Mouse (Mus musculus) intestine, embryonic 15.5 days (tissue): Measurements from ENCODE around the gene Pnn. TPM values are rescaled to one million over a fixed set of nuclear protein-coding genes. Genes with fewer than 3 reads are reported as not detected.
"Not testable (repeated sequence)": the region's sequence is repeated elsewhere in the genome, so short reads cannot be mapped to it uniquely, and the experiment has no call there.

Experiments used
- ATAC-seq: fragments of 200-750 bp; cut with Nextera tagmentation; 2 replicates; pipeline ENCODE4 v1.8.0; 2017; ENCODE audit warnings: moderate TSS enrichment, moderate library complexity
- H3K27ac ChIP-seq: fragments of 300-500 bp; sonication (generic); 2 replicates; pipeline ENCODE4 v1.5.1; 2015; ENCODE audit warnings: mild to moderate bottlenecking, inconsistent platforms
- H3K27me3 ChIP-seq: fragments of 300-500 bp; sonication (generic); replicated peaks from 2 replicates; pipeline ENCODE4 v1.6.1; 2015; ENCODE audit warnings: inconsistent platforms
- H3K36me3 ChIP-seq: fragments of 300-500 bp; sonication (generic); 2 replicates; pipeline ENCODE4 v1.6.1; 2015; ENCODE audit warnings: inconsistent platforms
- H3K4me1 ChIP-seq: fragments of 300-500 bp; sonication (generic); replicated peaks from 2 replicates; pipeline ENCODE4 v1.6.1; 2015; ENCODE audit warnings: inconsistent platforms
- H3K4me2 ChIP-seq: fragments of 300-500 bp; sonication (generic); replicated peaks from 2 replicates; pipeline ENCODE4 v1.6.1; 2015; ENCODE audit warnings: mild to moderate bottlenecking, inconsistent platforms
- H3K4me3 ChIP-seq: fragments of 300-500 bp; sonication (generic); replicated peaks from 2 replicates; pipeline ENCODE4 v1.5.1; 2015; ENCODE audit warnings: inconsistent platforms
- H3K9ac ChIP-seq: fragments of 300-500 bp; sonication (generic); 2 replicates; pipeline ENCODE4 v1.6.1; 2015; ENCODE audit warnings: inconsistent platforms
- H3K9me3 ChIP-seq: fragments of 300-500 bp; sonication (generic); 2 replicates; pipeline ENCODE4 v1.6.1; 2016; ENCODE audit warnings: inconsistent platforms
- WGBS: fragments of 180-500 bp; shearing (Covaris S2); methylation state at CpG from one replicate; pipeline ENCODE4 v1.1.7; 2015; 5-methylcytosine and 5-hydroxymethylcytosine counted together
- polyA plus RNA-seq: library from polyadenylated mRNA; unstranded; fragments of >200 nt; fragmentation: Nextera tagmentation; extraction: Ambion mirVana; gene quantifications from 2 replicates; pipeline ENCODE4 v1.2.1, GENCODE M21; 2015

Pnn gene
- polyA plus RNA-seq, 1 experiment from 2014 or later, result 90.8 TPM

- H3K27ac ChIP-seq, result no peak overlapping the region
- H3K4me3 ChIP-seq, result no peak overlapping the region
- H3K9ac ChIP-seq, result no peak overlapping the region
- H3K4me2 ChIP-seq, result no peak overlapping the region
- H3K4me1 ChIP-seq, result peaks cover 7% of the 10 kb centered on the region; the same call in 1 of the 2 replicates
- peaks cover 21% of the 10 kb centered on the region; the same call in 1 of the 2 replicates for H3K36me3 ChIP-seq
- no peak for ATAC-seq
- H3K9me3 ChIP-seq, result no peaks in the 10 kb centered on the region
- WGBS, result 80% methylated on average over 4 of the region's 4 CpGs
- no peaks in the 10 kb centered on the region for H3K27me3 ChIP-seq
Observed at GRCm38 (mm10) chr12:59055196-59055850, 11.4 kb upstream of the Pnn start.

- Histone ChIP-seq H3K27me3 (no peaks in the 10 kb centered on the region), H3K4me3 (no peak overlapping the region), H3K4me1 (peaks cover 8% of the 10 kb centered on the region; the same call in 1 of the 2 replicates), H3K9me3 (no peaks in the 10 kb centered on the region), H3K27ac (no peak overlapping the region), H3K36me3 (peaks cover 21% of the 10 kb centered on the region; the same call in 1 of the 2 replicates), H3K9ac (no peak overlapping the region), H3K4me2 (no peak overlapping the region)
- ATAC-seq, result no peak
- WGBS, result 95% methylated on average over 11 of the region's 11 CpGs
Observed at GRCm38 (mm10) chr12:59056222-59056621, 10.5 kb upstream of the Pnn start.

- H3K9ac ChIP-seq, ATAC-seq, H3K27ac ChIP-seq, H3K9me3 ChIP-seq, H3K27me3 ChIP-seq, H3K4me2 ChIP-seq, H3K4me3 ChIP-seq, H3K4me1 ChIP-seq: not testable (repeated sequence)
- peaks cover 12% of the 10 kb centered on the region; the same call in 1 of the 2 replicates for H3K36me3 ChIP-seq
- WGBS, result 84% methylated on average over 5 of the region's 5 CpGs
Observed at GRCm38 (mm10) chr12:59058242-59058641, 8.4 kb upstream of the Pnn start.

GRCm38 (mm10) chr12:59060322-59060721 lies 6.4 kb upstream of the Pnn start:
- H3K27me3 ChIP-seq, result no peaks in the 10 kb centered on the region
- peak overlapping the region; percentile 89 for H3K9ac ChIP-seq
- peak overlapping the region; percentile 80 for H3K4me3 ChIP-seq
- H3K36me3 ChIP-seq, result peaks cover 12% of the 10 kb centered on the region; the same call in 1 of the 2 replicates
- 62% methylated on average over 4 of the region's 4 CpGs for WGBS
- H3K9me3 ChIP-seq, result no peaks in the 10 kb centered on the region
- ATAC-seq, result no peak
- peaks cover 8% of the 10 kb centered on the region; the same call in 1 of the 2 replicates for H3K4me1 ChIP-seq
- 0 out of 2 replicates have a peak overlapping the region, but pooled peaks have one; percentile 95 for H3K27ac ChIP-seq
- peak overlapping the region; percentile 67 for H3K4me2 ChIP-seq

GRCm38 (mm10) chr12:59060993-59061595 lies 5.6 kb upstream of the Pnn start, which contains the start of gene Trappc6b:
Gene Trappc6b, minus strand, starts transcription at chr12:59061472.
- ATAC-seq, result peak; percentile 96
- Histone ChIP-seq H3K9ac (peak within 1 kb of the TSS; percentile 89), H3K4me2 (peak within 1 kb of the TSS; percentile 67), H3K36me3 (peaks cover 10% of the 10 kb centered on the region; the same call in 1 of the 2 replicates), H3K27me3 (no peaks in the 10 kb centered on the region), H3K4me1 (peaks cover 8% of the 10 kb centered on the region; the same call in 1 of the 2 replicates), H3K4me3 (peak within 1 kb of the TSS; percentile 80), H3K27ac (peak within 1 kb of the TSS; percentile 95), H3K9me3 (no peaks in the 10 kb centered on the region)
- under 1% methylated on average over 49 of the region's 49 CpGs for WGBS

GRCm38 (mm10) chr12:59064837-59065236 lies 1.8 kb upstream of the Pnn start:
- no peak overlapping the region for H3K9ac ChIP-seq
- H3K4me2 ChIP-seq, result no peak overlapping the region
- no peak overlapping the region for H3K27ac ChIP-seq
- H3K9me3 ChIP-seq, result no peaks in the 10 kb centered on the region
- peaks cover 12% of the 10 kb centered on the region for H3K36me3 ChIP-seq
- no peak for ATAC-seq
- no peaks in the 10 kb centered on the region for H3K27me3 ChIP-seq
- peaks cover 4% of the 10 kb centered on the region; the same call in 1 of the 2 replicates for H3K4me1 ChIP-seq
- 80% methylated on average over 8 of the region's 8 CpGs for WGBS
- no peak overlapping the region for H3K4me3 ChIP-seq

GRCm38 (mm10) chr12:59065776-59066175 lies 908 bp upstream of the Pnn start:
- no peaks in the 10 kb centered on the region for H3K9me3 ChIP-seq
- H3K4me1 ChIP-seq, result no peaks in the 10 kb centered on the region
- H3K27ac ChIP-seq, result peak overlapping the region; percentile 90; the same call in 1 of the 2 replicates
- 59% methylated on average over 3 of the region's 3 CpGs for WGBS
- no peaks in the 10 kb centered on the region for H3K27me3 ChIP-seq
- no peak overlapping the region for H3K4me3 ChIP-seq
- peaks cover 15% of the 10 kb centered on the region for H3K36me3 ChIP-seq
- no peak overlapping the region for H3K9ac ChIP-seq
- no peak for ATAC-seq
- H3K4me2 ChIP-seq, result peak overlapping the region; percentile 63

- peak overlapping the region; percentile 84 for H3K4me3 ChIP-seq
- H3K4me2 ChIP-seq, result peak overlapping the region; percentile 71
- H3K27me3 ChIP-seq, result no peaks in the 10 kb centered on the region
- ATAC-seq, result peak; percentile 69
- H3K36me3 ChIP-seq, result peaks cover 24% of the 10 kb centered on the region
- no peaks in the 10 kb centered on the region for H3K9me3 ChIP-seq
- under 1% methylated on average over 41 of the region's 41 CpGs for WGBS
- peak overlapping the region; percentile 96 for H3K9ac ChIP-seq
- H3K4me1 ChIP-seq, result no peaks in the 10 kb centered on the region
- peak overlapping the region; percentile 86 for H3K27ac ChIP-seq
Observed at GRCm38 (mm10) chr12:59067095-59067494, 411 bp downstream of the Pnn start.

GRCm38 (mm10) chr12:59068791-59069190 lies 2.1 kb downstream of the Pnn start:
- Histone ChIP-seq H3K27me3 (no peaks in the 10 kb centered on the region), H3K4me3 (no peak overlapping the region), H3K36me3 (peaks cover 30% of the 10 kb centered on the region), H3K9ac (no peak overlapping the region), H3K9me3 (no peaks in the 10 kb centered on the region), H3K4me1 (no peaks in the 10 kb centered on the region), H3K4me2 (no peak overlapping the region), H3K27ac (no peak overlapping the region)
- no peak for ATAC-seq
- 89% methylated on average over 13 of the region's 13 CpGs for WGBS

- H3K9ac ChIP-seq, result no peak overlapping the region
- H3K9me3 ChIP-seq, result no peaks in the 10 kb centered on the region
- ATAC-seq, result no peak
- H3K36me3 ChIP-seq, result peaks cover 32% of the 10 kb centered on the region
- no peaks in the 10 kb centered on the region for H3K27me3 ChIP-seq
- H3K27ac ChIP-seq, result no peak overlapping the region
- H3K4me1 ChIP-seq, result no peaks in the 10 kb centered on the region
- H3K4me3 ChIP-seq, result no peak overlapping the region
- no peak overlapping the region for H3K4me2 ChIP-seq
- 88% methylated on average over 11 of the region's 11 CpGs for WGBS
Observed at GRCm38 (mm10) chr12:59072286-59072685, 5.6 kb downstream of the Pnn start.

- Histone ChIP-seq H3K36me3 (peaks cover 26% of the 10 kb centered on the region), H3K4me1 (no peaks in the 10 kb centered on the region), H3K9ac (no peak overlapping the region), H3K9me3 (no peaks in the 10 kb centered on the region), H3K27ac (no peak overlapping the region), H3K4me2 (no peak overlapping the region), H3K4me3 (no peak overlapping the region), H3K27me3 (no peaks in the 10 kb centered on the region)
- 88% methylated on average over 3 of the region's 3 CpGs for WGBS
- ATAC-seq, result no peak
Observed at GRCm38 (mm10) chr12:59074052-59074451, 7.4 kb downstream of the Pnn start.

- no peak overlapping the region for H3K4me3 ChIP-seq
- H3K27ac ChIP-seq, result no peak overlapping the region
- 77% methylated on average over 3 of the region's 3 CpGs for WGBS
- no peaks in the 10 kb centered on the region for H3K9me3 ChIP-seq
- H3K36me3 ChIP-seq, result peaks cover 9% of the 10 kb centered on the region
- no peak overlapping the region for H3K9ac ChIP-seq
- no peak for ATAC-seq
- no peaks in the 10 kb centered on the region for H3K27me3 ChIP-seq
- no peak overlapping the region for H3K4me2 ChIP-seq
- no peaks in the 10 kb centered on the region for H3K4me1 ChIP-seq
Observed at GRCm38 (mm10) chr12:59076996-59077395, 10.3 kb downstream of the Pnn start.
